Mouse (Mus musculus) heart, adult 2 months (tissue): Measurements from ENCODE around the gene Atxn7l1.

Source experiments
- CTCF ChIP-seq: fragments of 200-600 bp; IDR thresholded peaks from 2 replicates; pipeline ENCODE4 v1.8.1; 2022; ENCODE audit warnings: antibody characterized with exemption, mild to moderate bottlenecking, moderate library complexity
- EP300 ChIP-seq: fragments of 200-500 bp; IDR thresholded peaks from 2 replicates; pipeline ENCODE4 v1.6.1; 2011; ENCODE audit warnings: low read depth, low read length, control low read depth; ENCODE audit not compliant: insufficient read depth
- POLR2A ChIP-seq: fragments of 200-500 bp; IDR thresholded peaks from 2 replicates; pipeline ENCODE4 v1.6.1; 2011; ENCODE audit warnings: mild to moderate bottlenecking, low read depth, low read length, control low read depth; ENCODE audit not compliant: insufficient read depth

DNA sequence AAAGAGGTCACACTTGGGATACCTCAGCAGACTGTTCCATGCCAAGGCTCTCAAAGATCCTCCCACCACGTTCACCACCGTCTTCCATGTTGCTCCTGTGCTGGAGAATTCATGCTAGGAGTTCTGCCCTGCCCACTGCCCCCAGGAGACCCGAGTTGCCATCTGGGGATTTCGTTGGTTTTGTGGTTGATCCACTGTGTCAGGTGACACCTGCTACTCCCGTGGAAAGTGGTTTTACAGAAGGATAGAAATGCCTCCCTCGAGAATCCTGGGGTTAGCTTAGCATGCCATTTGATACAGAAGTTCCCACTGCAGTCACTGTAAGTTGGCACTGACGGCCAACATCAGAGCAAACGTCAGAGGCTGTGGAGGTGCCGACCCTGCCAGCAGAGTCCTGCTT, 177.9 kb downstream of the Atxn7l1 start:
- TF ChIP-seq CTCF (no peak), POLR2A (no peak), EP300 (no peak)
